Mouse (Mus musculus) ES-CJ7 (cell line): Measurements from ENCODE around the gene Arid3c.
"Not testable (repeated sequence)": the region's sequence is repeated elsewhere in the genome, so short reads cannot be mapped to it uniquely, and the experiment has no call there.

Experiments used
- DNase-seq: peaks from one replicate; pipeline ENCODE4 v3.0.0; 2011; ENCODE audit warnings: low read depth, low spot score

Arid3c gene

GRCm38 (mm10) chr4:41731052-41731765, at the start of gene Arid3c:
Arid3c (minus strand) TSS chr4:41731142.
- DNase-seq = peak; percentile 46

DNA sequence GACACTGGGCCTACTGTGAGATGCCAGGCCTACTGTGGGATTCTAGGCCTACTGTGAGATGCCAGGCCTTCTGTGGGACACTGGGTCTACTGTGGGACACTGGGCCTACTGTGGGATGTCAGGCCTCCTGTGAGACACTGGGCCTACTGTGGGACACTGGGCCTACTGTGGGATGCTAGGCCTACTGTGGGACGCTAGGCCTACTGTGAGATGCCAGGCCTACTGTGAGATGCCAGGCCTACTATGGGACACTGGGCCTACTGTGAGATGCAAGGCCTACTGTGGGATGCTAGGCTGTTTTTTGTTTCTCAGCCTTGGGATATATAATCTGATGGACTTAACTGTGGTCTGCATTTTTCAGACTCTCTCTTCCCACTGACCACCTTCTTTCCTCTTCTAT, 44.9 kb upstream of the Arid3c start:
- DNase-seq = not testable (repeated sequence)

DNA sequence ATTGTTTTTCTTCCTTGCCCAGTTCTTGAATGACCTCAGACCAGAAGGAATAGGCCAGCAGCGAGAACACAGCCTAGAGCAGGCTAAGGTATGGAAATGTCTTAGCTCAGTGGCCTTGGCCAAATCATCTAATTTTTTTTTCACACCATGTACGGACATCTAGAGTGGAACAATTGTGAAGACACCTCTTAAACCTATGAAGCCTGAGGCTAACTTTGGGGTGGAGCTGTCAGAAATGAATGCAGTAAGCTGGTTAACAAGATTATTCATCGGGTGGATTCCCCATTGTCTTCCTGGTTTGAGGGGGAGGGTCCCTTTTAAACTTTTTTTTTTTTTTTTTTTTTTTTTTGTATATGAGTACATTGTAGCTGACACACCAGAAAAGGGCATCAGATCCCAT, 43.6 kb upstream of the Arid3c start:
- not testable (repeated sequence) for DNase-seq

GRCm38 (mm10) chr4:41774002-41774401, 43.1 kb upstream of the Arid3c start, which contains the start of gene Ccl27a:
Ccl27a (minus strand) TSS chr4:41774247.
- not testable (repeated sequence) for DNase-seq

DNA sequence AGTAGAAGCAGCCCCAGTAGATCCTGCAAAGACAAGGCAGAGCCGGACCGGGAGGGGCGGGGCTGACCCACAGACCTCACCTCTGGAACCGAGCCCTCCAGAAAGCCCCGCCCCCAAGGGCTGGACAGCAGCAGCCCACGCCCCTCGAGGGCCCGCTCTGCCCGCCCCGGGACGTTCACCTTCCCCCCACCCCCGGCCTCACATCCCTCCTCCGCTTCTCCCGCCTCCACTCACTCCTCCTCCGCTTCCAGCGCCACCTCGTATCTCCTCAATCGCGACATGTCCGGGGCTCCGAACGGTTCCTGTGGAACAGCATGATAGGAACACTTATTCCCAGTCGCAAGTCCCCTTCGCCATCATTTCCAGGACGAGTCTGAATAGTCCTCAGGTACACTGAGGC, 42.6 kb upstream of the Arid3c start:
- DNase-seq = peak; percentile 48

GRCm38 (mm10) chr4:41772946-41773345, 42.0 kb upstream of the Arid3c start:
- DNase-seq = peak; percentile 15

DNA sequence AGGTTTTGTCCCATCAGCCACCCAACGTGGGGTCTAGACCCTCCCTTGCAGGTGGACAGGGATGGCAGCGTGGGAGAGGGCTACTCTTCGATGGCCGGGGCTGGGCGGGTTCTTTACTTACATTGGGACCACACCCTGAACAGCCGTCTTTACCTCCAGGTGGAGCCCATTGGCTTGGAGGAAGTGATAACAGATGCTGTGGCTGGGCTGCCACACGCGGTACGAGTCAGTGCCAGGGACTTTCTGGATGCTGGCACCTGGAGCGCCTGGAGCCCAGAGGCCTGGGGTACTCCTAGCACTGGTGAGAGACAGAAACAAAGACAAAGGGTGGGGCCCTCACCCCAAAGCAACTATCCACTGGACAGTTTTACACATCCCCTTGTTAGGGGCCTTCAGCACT, 36.4 kb upstream of the Arid3c start:
- DNase-seq = not testable (repeated sequence)

- DNase-seq = not testable (repeated sequence)
Observed at GRCm38 (mm10) chr4:41763176-41763575, 32.2 kb upstream of the Arid3c start.

DNA sequence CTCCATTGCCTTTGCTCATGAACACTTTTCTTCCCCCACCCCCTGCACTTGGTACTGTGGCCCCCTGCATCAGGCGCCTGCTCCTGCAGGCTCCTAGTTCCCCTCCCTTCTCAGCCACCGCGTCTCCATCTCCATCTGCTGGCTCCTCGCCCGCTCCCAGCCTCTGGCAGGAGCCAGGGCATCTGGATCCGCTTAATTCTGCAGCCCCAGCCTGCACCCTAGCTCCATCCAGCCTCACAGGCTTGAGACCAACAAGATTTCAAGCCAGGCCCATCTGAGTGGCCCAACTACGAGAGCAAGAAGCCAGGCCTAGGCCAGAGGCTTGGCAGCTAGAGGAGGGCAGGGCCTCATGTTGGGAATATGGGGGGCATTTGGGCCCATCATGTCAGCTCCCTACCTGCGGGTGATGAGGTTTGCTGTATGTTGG, 31.8 kb upstream of the Arid3c start:
- DNase-seq = not testable (repeated sequence)

GRCm38 (mm10) chr4:41762099-41762687, 31.3 kb upstream of the Arid3c start:
- no peak for DNase-seq

- DNase-seq = no peak
Observed at GRCm38 (mm10) chr4:41761680-41762079, 30.7 kb upstream of the Arid3c start.

DNA sequence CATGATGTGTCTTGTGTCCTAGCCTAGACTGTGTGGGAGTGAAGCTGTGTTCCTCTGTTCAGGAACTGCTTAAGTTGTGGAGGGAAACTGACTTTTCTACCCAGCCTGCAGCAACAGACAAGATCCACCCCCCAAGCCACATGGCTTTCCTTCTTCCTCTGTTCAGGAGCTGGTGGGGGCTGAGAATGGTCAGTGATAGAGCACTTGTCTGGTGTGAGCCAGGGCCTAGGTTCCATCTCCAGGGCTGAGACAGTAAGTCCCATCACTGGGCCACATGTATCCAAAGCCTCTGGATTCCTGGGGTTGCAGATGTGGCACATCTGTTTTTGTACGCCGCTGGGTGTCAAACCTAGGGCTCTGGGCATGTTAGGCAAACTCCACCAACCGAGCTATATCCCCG, 30.0 kb upstream of the Arid3c start:
- no peak for DNase-seq

DNA sequence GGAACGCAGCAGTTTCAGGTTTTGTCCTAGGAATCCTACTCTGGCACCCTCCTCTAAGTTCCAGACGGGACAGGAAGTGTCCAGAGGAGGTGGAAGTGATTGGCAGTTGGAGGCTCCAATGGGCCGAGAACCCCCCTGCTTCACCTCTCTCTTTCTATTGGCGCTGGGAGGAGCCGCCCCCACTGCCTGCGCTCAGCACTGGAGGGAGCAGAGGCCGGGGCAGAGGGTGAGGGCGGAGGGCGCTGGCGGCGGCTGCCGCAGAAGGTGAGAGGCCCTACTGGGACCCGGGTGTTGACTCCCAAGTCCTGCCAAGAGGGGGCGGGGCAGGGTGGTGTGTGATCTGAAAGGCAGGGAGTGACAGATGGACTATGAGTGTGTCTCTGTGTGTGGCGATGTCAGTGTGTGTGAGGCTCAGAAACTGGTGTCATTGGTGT, 29.4 kb upstream of the Arid3c start:
- peak; percentile 90 for DNase-seq

DNA sequence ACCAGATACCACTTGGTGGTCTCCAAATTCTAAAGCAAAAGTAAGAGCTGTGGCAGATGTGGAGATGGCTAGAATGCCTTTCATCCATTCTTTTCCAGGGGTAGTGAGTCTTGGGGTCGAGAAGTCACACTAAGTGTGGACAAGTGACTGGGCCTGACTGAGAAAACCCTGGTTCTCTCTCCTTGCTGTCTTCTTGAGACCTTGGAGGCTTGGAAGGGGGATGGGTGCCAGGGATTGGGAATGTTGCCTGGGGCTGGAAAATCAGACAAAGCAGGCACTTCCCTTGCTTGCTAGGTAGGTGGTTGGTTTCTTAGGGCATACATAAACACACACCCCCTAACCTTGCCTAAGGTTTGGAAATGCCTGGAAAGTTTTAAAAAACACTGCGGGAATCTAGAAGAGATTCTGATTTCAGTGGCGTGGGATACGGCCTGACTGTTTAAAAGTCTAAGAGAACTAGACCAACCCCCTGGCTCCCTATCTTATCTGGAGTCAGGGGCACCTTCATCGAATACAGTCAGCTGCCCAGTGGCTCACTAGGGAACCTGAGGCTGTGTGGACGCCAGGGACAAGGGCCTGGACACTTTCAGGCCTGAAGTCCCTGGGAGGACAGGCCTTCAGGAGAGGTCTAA, 28.8 kb upstream of the Arid3c start:
- no peak for DNase-seq

- no peak for DNase-seq
Observed at GRCm38 (mm10) chr4:41759206-41759605, 28.3 kb upstream of the Arid3c start.

DNA sequence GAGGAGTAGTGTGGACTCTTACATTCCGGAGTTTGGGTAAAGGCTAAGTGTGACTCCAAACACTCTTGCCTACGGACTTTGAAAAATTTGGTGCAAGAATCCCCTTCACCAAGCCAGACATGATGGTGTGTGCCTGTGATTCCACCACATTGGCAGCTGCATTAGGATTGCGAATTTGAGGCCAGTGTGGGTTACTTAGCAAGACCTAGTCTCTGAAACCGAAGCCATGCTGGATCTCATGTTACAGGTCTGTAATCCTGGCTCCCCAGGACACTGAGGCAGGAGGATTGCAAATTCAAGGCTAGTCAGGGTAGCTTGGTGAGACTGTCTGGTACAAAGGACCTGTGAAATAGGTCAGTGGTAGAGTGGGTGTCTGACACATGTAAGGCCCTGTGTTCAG, 27.8 kb upstream of the Arid3c start:
- no peak for DNase-seq

DNA sequence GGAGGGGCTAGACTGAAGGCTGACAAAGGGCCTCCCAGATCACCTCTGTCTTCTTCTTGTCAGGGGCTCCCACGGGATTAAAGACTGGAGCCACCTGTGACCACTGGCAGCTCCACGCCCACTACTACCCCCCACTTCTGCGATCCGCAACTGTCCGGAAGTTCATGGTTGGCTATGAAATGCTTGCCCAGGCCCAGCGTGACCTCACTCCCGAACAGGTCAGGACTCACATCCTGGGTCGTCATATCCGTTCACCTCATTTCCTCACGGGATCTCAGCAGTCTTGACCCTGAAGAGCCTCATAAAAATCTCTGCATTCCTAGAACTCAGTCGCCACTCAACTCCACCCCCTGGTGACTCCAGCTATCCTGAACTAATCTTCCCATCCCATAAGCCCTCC, 27.1 kb upstream of the Arid3c start:
- DNase-seq = no peak

- DNase-seq = no peak
Observed at GRCm38 (mm10) chr4:41757321-41757720, 26.4 kb upstream of the Arid3c start.

DNA sequence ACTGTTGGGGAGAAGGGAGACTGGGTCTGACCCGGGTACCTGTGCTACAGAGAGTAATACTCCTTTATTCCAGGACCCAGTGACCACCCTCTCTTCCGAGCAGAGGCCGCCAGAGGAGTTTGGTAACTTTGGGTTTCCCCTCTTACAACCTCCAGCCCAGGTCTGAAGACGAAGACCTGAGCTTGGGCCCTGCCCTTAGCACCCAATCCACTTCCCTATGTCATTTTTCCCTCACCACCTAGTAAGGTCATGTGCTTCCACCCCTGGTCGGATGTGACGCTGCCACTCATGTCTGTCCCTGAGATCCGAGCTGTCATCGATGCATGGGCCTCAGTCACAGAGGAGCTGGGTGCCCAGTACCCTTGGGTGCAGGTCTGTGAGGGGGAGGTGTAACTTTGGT, 25.5 kb upstream of the Arid3c start:
- no peak for DNase-seq

DNA sequence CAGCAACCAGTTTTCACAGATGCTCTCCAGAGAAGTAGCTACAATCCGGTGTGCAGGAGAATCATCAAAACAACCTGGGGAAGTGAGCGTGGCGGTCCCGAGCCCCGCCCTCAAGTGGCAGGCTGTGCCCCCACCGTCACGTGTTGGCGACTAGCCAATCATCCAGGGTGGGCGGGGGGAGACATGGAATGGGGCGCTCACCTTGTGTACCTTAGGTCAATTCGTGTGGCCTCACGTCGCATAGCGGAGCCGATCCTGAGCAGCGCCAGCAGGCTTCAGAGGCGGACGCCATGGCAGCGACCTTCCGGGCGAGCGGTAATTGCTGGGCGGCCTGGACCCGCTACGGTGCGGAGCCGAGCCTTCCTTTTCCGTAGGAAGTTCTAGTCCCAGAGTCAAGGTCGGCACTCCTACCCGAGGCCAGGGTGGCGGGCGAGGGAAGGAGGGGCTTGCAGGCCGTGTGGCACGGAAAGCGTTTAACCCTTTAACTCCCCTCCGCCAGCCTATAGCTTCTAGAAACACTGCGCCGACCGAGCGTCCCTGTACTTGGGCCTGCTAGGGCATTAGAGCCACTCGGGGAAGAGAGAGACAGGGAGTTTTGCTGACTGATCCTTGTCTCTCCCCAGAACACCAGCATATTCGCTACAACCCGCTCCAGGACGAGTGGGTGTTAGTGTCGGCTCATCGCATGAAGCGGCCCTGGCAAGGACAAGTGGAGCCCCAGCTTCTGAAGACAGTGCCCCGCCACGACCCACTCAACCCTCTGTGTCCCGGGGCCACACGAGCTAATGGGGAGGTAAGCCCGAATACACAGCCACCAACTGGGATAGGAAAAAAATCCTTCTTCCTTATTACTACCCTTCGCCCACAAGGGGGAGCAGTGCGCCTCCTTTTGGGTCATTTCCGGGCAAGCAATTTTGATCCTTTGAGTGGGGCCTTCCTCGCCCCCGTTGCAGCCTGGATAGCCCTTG, 24.7 kb upstream of the Arid3c start, which contains the start of gene Sigmar1:
Sigmar1 (minus strand) TSS at position 820 of the 968 bp plus-strand sequence.
- DNase-seq = peak; percentile 95

GRCm38 (mm10) chr4:41754797-41755337, 23.9 kb upstream of the Arid3c start, which contains the start of gene Galt:
Galt (plus strand) TSS chr4:41755228.
- DNase-seq = peak; percentile 81
